Mouse (Mus musculus): Measurements from ENCODE around the gene Zbtb16. TPM values are rescaled to one million over a fixed set of nuclear protein-coding genes. Genes with fewer than 3 reads are reported as not detected.

Gene Zbtb16
- polyA plus RNA-seq, 2 experiments from 2014 or later, result not detected

DNA sequence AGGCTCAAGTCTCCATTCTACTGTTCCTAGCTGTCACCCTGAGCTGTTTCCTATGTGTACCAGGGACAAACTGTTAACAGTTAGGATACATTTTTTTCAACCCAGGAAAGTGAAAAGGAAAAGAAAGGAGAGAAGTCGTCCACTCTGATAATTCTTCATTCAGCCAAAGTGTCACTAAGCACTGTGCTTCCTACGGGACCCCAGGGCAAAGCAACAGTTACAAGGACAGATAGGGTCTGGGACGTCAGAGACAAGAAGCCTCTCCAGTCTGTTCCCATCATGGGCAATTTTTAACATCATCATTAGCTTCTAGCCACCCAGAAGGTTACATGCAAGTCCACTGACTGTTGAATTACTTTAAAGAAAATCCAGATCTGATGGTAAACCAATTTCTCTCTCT lies 111.3 kb downstream of the Zbtb16 start:
- no peak for ATAC-seq

DNA sequence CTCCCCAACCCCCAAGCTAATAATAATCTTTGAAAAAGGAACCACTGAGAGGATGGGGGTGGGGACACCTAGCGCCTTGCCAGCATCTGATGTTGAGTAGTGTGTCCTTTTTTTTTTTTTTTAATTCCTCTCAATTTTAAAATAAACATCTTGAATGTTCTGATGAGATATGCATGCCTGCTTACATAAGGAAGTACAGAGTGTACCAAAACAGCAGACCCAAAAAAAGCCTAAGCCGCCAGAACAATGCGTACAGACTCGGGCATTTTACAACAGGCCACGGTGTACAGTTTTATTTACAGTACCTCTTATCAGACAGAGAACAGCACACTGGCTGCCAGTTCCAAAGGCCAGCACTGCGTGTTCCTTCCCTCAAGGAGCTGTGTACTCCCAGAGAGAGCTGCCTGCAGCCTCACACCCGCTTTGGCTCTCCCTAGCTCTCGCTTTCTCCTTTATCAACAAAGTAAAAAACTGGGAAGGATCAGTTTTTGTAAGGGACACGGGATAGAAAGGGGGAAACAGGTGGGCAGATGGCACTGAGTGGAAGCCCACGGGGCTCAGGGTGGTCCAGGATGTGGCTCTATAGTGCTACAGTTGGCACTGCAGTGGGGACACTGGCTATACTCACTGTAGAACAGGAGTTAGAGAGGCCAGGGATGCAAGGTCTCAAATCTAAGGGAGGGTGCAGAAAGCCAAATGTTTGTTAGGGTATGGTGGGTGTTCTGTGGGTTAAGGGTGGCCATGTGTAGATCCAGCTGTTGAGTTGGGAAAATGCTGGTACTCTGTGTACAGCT lies 112.3 kb downstream of the Zbtb16 start:
- no peak for ATAC-seq

DNA sequence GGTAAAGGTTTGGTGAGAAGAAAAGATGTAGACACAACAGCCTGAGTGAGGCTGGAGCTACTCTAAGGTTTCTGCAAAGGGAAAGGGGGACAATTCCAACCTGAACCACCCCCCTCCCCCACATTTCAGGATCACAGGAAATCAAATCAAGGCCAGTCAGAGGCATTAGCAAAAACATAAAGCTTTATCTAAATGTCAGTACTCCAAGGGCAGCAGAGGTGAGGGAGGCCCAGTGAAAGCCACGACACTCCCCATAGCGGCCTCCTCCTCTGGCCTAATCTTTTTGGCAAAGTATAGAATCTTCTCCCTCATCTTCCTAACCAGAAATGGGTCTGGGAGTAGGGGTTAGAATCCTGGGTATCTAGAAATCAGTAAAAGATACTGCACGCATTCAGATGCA lies 113.0 kb downstream of the Zbtb16 start:
- ATAC-seq, result no peak

DNA sequence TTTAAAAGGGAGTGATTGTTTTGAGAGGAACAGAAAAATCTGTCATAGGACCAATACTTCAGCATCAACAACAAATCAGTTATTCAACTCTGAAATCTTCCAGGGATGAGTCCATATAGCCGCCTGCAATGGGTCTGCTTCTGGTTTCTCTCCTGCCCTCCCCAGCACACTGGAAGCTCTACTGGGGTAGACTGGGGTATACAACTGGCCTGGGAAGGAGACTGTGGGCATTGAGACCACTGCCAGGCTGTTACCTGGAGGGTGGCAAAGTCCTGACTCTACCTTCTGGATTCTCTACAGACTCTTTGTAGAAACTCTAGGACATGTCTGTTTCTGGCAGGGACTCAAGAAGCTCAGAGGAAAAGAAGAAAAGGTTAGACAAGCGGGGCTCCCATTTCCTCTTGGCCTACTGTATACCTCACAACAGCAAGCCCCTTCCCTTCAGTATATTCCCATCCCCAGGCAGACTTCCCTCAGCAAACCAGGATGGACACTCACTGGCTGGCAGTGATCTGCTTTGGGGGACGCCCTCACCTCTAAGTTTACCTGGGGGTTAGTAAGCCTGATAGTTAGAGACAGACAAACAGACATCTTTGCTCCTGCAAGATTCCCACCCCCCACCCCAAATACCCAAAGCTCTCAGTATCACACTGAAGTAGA lies 113.6 kb downstream of the Zbtb16 start:
- ATAC-seq, result no peak

DNA sequence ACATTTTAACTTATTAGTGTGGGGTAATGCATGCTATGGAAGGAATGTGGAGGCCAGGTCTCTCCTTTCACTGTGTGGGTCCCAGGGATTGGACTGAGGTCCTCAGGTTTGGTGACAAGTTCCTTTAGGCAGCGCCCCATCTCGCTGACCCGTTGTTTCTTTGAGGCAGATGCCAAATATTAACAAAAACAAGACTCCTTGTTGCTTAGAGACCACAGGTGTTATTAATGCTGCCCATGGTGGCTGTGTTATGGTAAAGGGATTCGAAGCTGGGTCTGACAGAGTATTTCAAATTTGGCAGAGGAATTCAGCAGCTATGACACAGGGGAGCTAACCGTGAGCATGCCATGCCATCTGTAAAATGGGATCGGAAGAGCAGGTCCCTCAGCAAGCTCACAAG lies 114.4 kb downstream of the Zbtb16 start:
- ATAC-seq, result no peak

DNA sequence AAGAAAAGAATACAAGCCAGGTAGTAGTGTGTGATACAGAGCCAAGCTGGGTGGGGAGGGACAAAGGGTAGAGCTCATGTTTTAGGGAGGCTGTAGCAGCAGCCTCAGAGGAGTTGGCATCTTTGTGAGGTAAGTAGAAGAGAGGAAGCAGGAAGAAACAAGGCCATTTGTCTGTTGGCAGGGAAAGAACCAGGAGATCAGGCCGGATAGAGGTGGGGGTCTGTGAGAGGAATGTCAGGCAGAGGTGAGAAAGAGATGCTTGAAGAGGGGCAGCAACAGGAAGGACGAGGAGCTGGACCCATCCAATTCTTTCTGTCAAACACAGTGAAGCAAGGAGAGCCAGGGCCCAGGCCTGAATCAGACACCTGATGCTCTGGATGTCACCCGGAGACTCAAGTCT lies 114.8 kb downstream of the Zbtb16 start:
- ATAC-seq, result no peak

DNA sequence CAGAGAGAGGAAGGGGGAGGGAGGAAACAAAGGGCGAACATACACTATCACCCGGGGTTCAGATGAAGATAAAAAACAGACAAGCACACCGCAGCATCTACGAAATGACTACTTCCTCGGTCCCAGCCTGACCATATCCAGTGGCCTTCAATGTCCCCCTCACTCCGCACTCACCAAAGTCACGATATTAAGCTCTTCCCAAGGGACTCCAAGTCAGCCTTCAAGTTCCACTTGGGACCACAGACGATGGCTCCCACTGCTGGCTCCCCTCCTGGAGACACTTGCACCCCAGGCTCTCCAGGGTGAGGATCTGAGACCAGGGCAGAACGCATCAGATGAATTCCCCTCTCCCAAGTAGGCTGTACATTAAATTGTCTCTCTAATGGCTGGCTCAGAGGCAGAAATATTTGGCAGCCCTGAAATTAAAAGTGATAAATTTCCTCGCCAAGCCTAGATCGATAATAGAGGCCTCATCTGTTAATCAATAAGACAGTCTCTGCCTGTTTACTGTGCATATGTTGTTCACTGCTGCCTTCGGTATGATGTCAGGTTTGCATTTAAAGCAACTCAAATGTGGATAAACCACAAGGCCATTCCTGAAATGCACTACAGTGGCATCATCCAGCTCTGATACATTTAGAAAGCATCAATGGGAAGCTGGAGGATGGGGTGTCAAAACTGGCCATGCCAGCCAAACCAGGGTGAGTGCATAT lies 115.6 kb downstream of the Zbtb16 start:
- ATAC-seq, result no peak

DNA sequence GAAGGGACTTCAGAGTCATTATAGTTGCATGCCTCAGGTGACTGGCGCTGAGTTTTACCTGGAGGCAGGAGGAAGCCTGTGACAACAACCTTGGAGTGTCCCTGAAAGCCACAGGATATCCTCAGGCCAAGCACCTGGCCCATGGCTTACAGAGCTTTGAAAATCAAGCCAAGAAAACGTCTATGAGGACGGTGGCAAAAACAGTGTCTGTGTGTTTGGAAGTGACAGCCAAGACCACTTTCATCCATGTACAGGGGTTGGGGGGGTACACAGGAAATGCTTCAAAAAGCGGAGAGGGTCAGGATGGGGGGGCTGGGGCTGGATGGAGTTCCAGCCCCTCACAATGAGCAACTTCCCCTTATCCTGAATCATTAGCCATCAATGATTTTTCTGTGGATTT lies 116.4 kb downstream of the Zbtb16 start:
- ATAC-seq, result no peak

DNA sequence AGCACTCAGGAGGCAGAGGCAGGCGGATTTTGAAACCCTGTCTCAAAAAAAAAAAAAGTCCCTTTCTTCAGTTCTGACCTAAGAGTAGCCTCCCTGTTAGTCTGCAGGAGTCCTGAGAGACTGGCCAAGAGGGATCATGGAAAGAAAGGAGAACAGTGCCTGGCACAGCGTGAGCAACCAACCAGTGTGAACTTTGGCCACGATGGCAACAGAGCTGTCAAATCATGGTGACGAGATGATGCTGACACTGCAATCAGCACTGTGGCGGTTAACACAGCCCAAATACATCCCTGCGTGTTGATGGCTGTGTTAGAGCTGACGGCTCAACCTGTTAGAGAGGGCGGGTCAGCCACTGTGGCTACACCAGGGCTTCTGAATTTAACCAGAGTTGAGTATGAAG lies 119.5 kb downstream of the Zbtb16 start:
- ATAC-seq, result no peak

DNA sequence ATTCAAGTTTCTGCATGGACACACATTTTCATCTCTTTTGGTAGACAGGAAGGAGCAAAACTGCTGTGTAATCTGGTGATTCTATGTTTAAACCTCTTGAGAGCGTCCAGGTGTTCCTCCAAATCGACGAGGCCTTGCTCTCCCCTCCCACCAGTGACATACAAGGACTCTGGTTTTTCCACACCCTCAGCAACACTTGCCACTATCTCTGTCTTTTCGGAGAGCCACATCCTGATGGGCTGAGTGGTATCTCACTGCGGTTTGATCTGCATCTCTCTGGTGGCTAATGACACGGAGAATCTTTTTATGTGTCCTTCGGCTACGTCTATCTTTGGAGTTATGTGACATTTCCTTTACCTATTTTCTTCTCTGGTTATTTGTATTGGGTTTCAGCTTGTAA lies 121.0 kb downstream of the Zbtb16 start:
- ATAC-seq, result no peak

DNA sequence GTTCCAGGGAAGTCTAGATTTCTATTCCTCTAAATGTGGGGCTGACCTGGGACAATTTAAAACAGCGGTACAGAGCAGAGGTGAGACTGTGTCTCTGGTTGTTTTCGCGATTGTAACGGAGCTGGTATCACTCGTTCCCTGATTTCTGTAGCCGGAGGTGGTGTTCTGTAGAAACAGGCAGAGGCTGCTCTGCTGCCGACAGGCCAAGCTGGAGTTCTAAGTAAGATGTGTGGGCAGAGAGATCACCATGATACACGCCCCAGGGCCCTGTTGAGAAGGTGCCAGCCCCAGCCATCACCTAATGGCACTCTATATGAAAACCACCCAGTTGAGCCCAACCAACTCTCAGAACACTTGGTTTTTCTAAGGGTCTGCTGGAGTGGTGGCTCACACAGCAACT lies 122.2 kb downstream of the Zbtb16 start:
- ATAC-seq, result no peak

DNA sequence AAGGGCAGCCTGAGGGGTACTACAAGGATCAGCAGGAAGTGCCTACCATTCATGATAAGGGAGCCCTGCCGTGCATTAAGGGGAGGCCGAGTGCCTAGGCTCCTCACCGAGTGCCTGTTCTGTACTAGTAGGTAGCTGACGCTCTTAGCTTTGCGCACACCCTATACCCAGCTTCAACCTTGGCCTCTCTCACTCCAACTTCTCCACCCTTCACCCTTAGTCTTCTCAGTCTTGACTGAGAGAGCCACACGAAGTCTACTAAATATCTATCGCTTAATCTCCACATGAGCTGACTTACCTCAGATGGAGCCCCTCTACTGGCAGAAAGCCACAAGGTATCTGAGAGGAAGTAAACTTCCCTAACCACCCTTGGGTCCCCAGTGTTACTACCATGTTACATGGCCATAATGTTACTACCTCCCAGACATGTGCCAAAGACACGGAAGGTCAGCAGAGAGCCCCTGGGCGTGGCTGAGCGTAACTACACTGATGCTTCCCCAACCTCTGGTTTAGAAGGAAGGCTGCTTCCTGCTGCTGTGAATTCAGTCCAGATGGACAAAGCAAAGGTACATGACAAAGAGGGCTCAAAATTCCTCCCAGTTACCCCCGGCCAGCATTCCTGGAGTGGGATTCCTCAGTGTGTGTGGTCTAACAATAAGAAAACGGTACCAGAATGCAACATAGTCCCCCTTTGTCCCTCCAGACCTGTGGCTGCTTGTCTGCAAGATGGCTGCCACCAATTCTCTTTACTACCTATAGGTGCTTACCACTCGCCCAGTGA lies 122.8 kb downstream of the Zbtb16 start:
- no peak for ATAC-seq

DNA sequence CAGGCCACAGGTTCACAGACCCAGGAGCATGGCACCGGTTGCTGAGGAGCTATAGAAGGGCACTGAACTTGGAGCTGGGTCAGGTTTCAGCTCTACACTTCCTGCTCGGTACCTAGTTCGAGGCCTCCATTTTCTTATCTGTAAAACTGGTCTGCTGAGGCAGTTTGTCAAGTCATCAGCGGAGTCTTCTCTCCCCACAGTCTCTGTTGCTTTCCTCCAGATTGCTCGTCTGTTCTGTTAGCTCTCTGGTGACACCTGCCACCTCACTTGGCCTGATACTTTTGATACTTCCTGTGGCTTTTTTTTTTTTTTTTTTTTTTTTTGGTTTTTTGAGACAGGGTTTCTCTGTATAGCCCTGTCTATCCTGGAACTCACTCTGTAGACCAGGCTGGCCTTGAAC lies 124.2 kb downstream of the Zbtb16 start:
- no peak for ATAC-seq

DNA sequence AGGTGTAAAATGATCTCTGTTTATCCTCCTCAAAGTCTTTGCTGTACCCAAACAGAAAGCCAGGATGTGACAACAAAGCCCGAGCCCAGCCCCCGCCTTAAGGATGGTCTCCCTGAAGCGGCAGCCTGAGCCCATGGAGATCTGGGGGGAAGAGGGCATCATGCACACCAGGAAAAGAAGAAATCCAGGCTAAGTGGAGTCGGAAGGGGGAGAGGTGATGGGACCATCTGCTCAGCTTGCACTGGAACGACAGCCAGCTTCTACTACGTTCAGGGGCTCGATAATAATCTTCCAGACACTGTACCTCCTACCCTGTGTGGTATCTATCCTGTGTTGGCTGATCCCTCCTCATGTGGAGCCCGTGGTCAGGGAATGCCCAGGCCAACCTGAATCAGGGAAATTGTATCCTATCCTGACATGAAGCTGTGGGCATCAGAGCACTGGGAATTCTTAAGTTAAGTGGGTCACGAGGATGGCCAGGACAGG lies 124.7 kb downstream of the Zbtb16 start:
- ATAC-seq, result no peak

DNA sequence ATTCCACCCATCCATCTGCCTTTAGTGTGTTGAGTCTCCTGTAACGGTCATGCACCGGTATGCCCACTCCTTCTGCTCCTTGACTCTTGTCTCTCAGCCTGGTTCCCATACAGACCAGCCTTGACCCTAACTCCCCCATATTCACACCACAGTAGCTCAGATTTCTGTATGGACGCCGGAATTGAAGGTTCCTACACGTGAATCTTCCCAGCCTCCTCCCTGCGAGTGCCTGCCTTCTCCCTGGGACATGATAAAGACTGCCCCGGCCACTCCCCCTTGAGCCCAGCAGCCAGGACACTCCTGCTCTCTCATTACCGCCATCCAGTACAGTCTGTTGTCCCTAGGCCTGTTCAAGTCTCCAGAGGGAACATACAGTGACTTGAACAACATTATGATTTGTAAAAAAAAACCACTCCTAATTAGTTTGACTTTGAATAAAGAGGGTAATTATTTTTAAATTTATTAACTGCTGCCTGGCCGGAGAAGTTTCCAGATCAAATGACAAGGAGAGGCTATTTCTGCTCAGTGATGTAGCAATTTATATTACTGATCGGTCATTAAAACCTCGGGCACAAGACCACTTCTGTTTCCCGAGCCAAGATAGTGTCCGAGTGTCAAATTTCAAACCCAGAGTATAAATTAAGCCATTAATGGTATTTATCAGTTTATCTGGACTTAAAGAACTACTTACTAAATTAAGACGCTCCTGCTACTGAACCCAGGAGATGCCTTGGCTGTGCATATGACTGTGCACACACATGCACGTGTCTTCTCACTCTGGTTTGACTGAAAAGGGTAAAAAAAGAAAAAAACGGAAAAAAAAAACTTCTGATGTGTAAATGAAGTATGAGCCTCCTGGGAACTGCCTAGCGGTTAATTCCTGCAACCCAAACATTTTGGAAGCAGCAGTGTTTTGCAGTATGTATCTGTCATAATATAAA lies 125.4 kb downstream of the Zbtb16 start:
- no peak for ATAC-seq

DNA sequence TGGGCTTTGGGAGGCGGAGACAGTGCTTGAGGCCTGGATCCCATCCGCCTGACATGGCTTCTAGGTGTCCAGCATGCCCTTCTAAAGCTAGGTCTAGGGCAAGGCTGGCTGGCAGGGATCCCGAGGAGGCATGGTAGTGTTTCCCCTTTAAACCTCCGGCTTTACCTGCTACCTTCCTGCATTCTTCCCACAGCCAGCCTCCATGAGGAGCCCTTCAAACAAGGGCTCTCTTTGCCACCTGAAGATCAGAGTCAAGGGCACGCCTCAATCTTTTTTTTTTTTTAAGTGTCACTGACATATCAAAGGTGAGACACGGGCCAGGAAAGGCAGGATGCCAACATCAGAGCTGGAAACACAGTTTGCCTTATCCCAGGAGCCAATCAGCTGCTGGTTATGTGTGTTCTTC lies 128.2 kb downstream of the Zbtb16 start:
- ATAC-seq, result no peak

DNA sequence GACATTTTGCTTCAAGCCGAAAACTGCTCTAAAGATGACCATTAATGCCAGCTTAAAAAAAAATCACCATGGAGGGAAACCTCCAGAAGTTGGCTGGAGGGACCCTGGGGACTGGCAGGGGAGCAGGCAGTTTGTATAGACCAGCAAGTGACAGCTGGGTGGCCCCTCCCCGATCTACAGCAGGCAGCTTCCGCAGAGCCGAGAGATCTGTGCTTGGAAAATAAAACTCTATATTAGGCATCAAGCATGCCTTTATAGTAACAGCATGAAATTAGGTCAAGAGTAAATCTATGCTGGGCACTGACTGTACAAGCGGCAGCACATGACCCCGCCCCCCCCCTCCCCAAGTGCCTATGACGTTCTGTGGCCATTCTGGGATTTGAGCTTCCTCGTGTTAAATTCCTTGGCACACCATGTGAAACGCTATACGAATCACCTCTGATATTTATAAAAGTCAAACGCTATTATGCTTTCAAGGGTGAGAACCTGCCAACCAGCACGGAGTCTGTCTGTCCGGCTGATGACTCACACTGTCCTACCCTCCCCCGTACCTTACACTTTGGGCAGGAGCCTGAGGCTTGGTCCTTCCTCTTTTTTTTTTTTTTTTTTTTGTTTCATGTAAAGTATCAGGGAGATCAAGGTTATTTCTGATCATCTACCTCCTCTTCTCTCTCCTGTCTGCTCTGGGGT lies 128.7 kb downstream of the Zbtb16 start:
- ATAC-seq, result no peak

DNA sequence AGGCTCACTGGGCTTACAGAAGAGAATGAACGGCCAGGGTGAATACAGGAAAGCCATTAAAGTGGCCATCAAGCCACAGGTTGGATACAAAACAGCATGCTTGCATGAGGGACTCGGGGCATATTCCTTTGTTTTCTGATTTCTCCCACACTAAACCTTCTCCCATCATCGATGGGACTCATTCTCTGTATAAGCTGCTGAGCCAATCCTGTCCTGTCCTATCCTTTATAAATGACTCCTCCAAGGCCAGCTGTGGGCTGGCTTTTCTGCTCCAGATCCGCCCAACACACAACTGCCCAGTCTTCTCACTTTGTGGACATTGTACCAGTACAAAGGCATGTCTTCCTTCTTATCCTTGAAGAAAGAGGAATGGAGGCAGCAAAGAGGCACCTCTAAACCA lies 134.7 kb downstream of the Zbtb16 start:
- no peak for ATAC-seq

DNA sequence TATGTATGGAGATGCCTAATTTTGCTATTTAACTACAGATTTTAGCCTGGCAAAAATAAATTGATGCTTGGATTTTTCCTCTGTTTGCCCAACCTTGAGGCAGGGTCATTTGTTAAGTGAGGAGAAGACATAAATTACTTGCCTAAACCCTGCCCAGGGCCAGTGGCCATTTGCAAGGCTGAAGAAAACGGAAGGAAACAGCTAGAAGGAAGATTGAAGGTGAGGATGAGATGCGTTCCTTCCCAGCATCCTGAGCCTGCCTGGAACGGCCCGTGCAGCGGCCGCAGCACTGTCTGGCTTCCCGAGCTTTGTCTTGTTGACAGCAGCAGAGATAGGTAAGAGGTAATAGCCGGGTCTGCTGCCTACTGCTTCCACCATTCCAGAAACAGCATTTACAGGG lies 135.2 kb downstream of the Zbtb16 start:
- ATAC-seq, result no peak

DNA sequence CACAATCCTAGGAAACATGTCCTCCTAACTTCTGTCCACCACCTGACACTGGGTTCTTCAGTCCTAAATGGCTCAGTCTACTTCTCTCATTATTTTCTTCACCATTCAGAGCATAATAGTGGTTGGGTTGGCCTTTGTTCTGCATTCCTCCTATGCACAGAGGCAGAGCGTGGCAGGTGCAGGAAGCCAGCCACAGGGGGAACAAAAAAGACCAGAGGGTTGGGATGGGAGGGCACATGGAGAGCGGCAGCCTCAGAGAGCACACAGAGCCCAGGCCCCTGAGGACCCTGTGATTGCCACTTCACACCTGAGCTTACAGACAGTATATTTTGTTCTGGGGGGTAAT lies 138.6 kb downstream of the Zbtb16 start:
- no peak for ATAC-seq

Data from CD4-positive, CD25-positive, alpha-beta regulatory T cell, adult 4 months (primary cell).